Mouse (Mus musculus): Measurements from ENCODE around the gene Atad1.

- no peak for TF ChIP-seq GATA1 (IDR thresholded peaks at IDR 0.05; ENCODE audit: low read length)
- TF ChIP-seq TAL1 (IDR thresholded peaks at IDR 0.05; ENCODE audit: low read length) = no peak
These were observed 85.8 kb downstream of the Atad1 start for GRCm38 (mm10) chr19:32653630-32654362.
